Mouse (Mus musculus) intestine, embryonic 15.5 days (tissue): ENCODE results near the gene Hist1h3f. TPM values are rescaled to one million over a fixed set of nuclear protein-coding genes. Genes with fewer than 3 reads are reported as not detected.

Source experiments
- ATAC-seq: fragments of 200-750 bp; cut with Nextera tagmentation; 2 replicates; pipeline ENCODE4 v1.8.0; 2017; ENCODE audit warnings: moderate TSS enrichment, moderate library complexity
- H3K27ac ChIP-seq: fragments of 300-500 bp; sonication (generic); 2 replicates; pipeline ENCODE4 v1.5.1; 2015; ENCODE audit warnings: mild to moderate bottlenecking, inconsistent platforms
- H3K27me3 ChIP-seq: fragments of 300-500 bp; sonication (generic); replicated peaks from 2 replicates; pipeline ENCODE4 v1.6.1; 2015; ENCODE audit warnings: inconsistent platforms
- H3K36me3 ChIP-seq: fragments of 300-500 bp; sonication (generic); 2 replicates; pipeline ENCODE4 v1.6.1; 2015; ENCODE audit warnings: inconsistent platforms
- H3K4me1 ChIP-seq: fragments of 300-500 bp; sonication (generic); replicated peaks from 2 replicates; pipeline ENCODE4 v1.6.1; 2015; ENCODE audit warnings: inconsistent platforms
- H3K4me2 ChIP-seq: fragments of 300-500 bp; sonication (generic); replicated peaks from 2 replicates; pipeline ENCODE4 v1.6.1; 2015; ENCODE audit warnings: mild to moderate bottlenecking, inconsistent platforms
- H3K4me3 ChIP-seq: fragments of 300-500 bp; sonication (generic); replicated peaks from 2 replicates; pipeline ENCODE4 v1.5.1; 2015; ENCODE audit warnings: inconsistent platforms
- H3K9ac ChIP-seq: fragments of 300-500 bp; sonication (generic); 2 replicates; pipeline ENCODE4 v1.6.1; 2015; ENCODE audit warnings: inconsistent platforms
- H3K9me3 ChIP-seq: fragments of 300-500 bp; sonication (generic); 2 replicates; pipeline ENCODE4 v1.6.1; 2016; ENCODE audit warnings: inconsistent platforms
- WGBS: fragments of 180-500 bp; shearing (Covaris S2); methylation state at CpG from one replicate; pipeline ENCODE4 v1.1.7; 2015; 5-methylcytosine and 5-hydroxymethylcytosine counted together
- polyA plus RNA-seq: library from polyadenylated mRNA; unstranded; fragments of >200 nt; fragmentation: Nextera tagmentation; extraction: Ambion mirVana; gene quantifications from 2 replicates; pipeline ENCODE4 v1.2.1, GENCODE M21; 2015

Gene Hist1h3f
- 0.45 and 0.97 TPM in 2 replicates for polyA plus RNA-seq

- WGBS = under 1% methylated on average over 24 of the region's 45 CpGs
- no peaks in the 10 kb centered on the region for H3K9me3 ChIP-seq
Observed at GRCm38 (mm10) chr13:23543965-23544786, at the start of gene Hist1h3f. Gene Hist1h3f (plus strand): TSS chr13:23544052.

GRCm38 (mm10) chr13:23495526-23495925, 48.3 kb upstream of the Hist1h3f start:
- Histone ChIP-seq H3K4me2 (no peak overlapping the region), H3K27ac (no peak overlapping the region), H3K4me3 (no peak overlapping the region), H3K9ac (no peak overlapping the region), H3K4me1 (no peaks in the 10 kb centered on the region), H3K27me3 (no peaks in the 10 kb centered on the region), H3K9me3 (no peaks in the 10 kb centered on the region), H3K36me3 (no peaks in the 10 kb centered on the region)
- ATAC-seq = no peak
- WGBS = 80% methylated on average over 6 of the region's 6 CpGs

More at GRCm38 (mm10) chr13:23543965-23544786, at the start of gene Hist1h3f:
- Histone ChIP-seq H3K36me3 (no peaks in the 10 kb centered on the region), H3K4me1 (0 out of 2 replicates have a peak, but pooled peaks cover 2% of the 10 kb centered on the region), H3K4me3 (peak within 1 kb of the TSS; percentile 44), H3K4me2 (peak within 1 kb of the TSS; percentile 67), H3K9ac (peak within 1 kb of the TSS; percentile 55), H3K27me3 (no peaks in the 10 kb centered on the region), H3K27ac (peak within 1 kb of the TSS; percentile 90)
- peak; percentile 93 for ATAC-seq

- no peak overlapping the region for H3K9ac ChIP-seq
- H3K9me3 ChIP-seq = no peaks in the 10 kb centered on the region
- no peak overlapping the region for H3K27ac ChIP-seq
- no peaks in the 10 kb centered on the region for H3K4me1 ChIP-seq
- no peaks in the 10 kb centered on the region for H3K27me3 ChIP-seq
- peak overlapping the region; percentile 49 for H3K4me2 ChIP-seq
- ATAC-seq = peak; percentile 57
- H3K36me3 ChIP-seq = no peaks in the 10 kb centered on the region
- 0 out of 2 replicates have a peak overlapping the region, but pooled peaks have one; percentile 12 for H3K4me3 ChIP-seq
- 9% methylated on average over 19 of the region's 19 CpGs for WGBS
Observed at GRCm38 (mm10) chr13:23497656-23498321, 46.1 kb upstream of the Hist1h3f start.

- no peak for ATAC-seq
- Histone ChIP-seq H3K27me3 (no peaks in the 10 kb centered on the region), H3K27ac (no peak overlapping the region), H3K4me2 (peak overlapping the region; percentile 49), H3K36me3 (no peaks in the 10 kb centered on the region), H3K9me3 (no peaks in the 10 kb centered on the region), H3K4me3 (peak overlapping the region; percentile 14), H3K9ac (no peak overlapping the region), H3K4me1 (no peaks in the 10 kb centered on the region)
- WGBS = 8% methylated on average over 10 of the region's 10 CpGs
Observed at GRCm38 (mm10) chr13:23498653-23499052, 45.2 kb upstream of the Hist1h3f start.

- 30% methylated on average over 7 of the region's 7 CpGs for WGBS
- no peak overlapping the region for H3K4me2 ChIP-seq
- no peaks in the 10 kb centered on the region for H3K27me3 ChIP-seq
- no peak overlapping the region for H3K4me3 ChIP-seq
- no peak overlapping the region for H3K27ac ChIP-seq
- H3K9ac ChIP-seq = no peak overlapping the region
- peak; percentile 57; the same call in 1 of the 2 replicates for ATAC-seq
- no peaks in the 10 kb centered on the region for H3K36me3 ChIP-seq
- no peaks in the 10 kb centered on the region for H3K9me3 ChIP-seq
- H3K4me1 ChIP-seq = no peaks in the 10 kb centered on the region
Observed at GRCm38 (mm10) chr13:23499943-23500342, 43.9 kb upstream of the Hist1h3f start.

- H3K9ac ChIP-seq = no peak overlapping the region
- WGBS = 6% methylated on average over 17 of the region's 17 CpGs
- H3K4me3 ChIP-seq = no peak overlapping the region
- H3K27ac ChIP-seq = no peak overlapping the region
- peak; percentile 87 for ATAC-seq
- H3K4me2 ChIP-seq = 0 out of 2 replicates have a peak overlapping the region, but pooled peaks have one; percentile 18
- no peaks in the 10 kb centered on the region for H3K9me3 ChIP-seq
- H3K27me3 ChIP-seq = no peaks in the 10 kb centered on the region
- no peaks in the 10 kb centered on the region for H3K4me1 ChIP-seq
- no peaks in the 10 kb centered on the region for H3K36me3 ChIP-seq
Observed at GRCm38 (mm10) chr13:23500424-23501200, 43.2 kb upstream of the Hist1h3f start.

- 32% methylated on average over 5 of the region's 5 CpGs for whole genome bisulfite sequencing
- H3K9ac ChIP-seq = no peak overlapping the region
- no peaks in the 10 kb centered on the region for H3K36me3 ChIP-seq
- no peak overlapping the region for H3K4me3 ChIP-seq
- H3K4me1 ChIP-seq = peaks cover 1% of the 10 kb centered on the region; the same call in 1 of the 2 replicates
- H3K4me2 ChIP-seq = peak overlapping the region; percentile 39
- H3K27ac ChIP-seq = no peak overlapping the region
- no peak for ATAC-seq
- no peaks in the 10 kb centered on the region for H3K27me3 ChIP-seq
- H3K9me3 ChIP-seq = no peaks in the 10 kb centered on the region
Observed at GRCm38 (mm10) chr13:23501511-23501910, 42.3 kb upstream of the Hist1h3f start.

- Histone ChIP-seq H3K4me1 (peaks cover 4% of the 10 kb centered on the region; the same call in 1 of the 2 replicates), H3K27ac (no peak overlapping the region), H3K27me3 (no peaks in the 10 kb centered on the region), H3K9ac (no peak overlapping the region), H3K4me3 (no peak overlapping the region), H3K36me3 (no peaks in the 10 kb centered on the region), H3K9me3 (no peaks in the 10 kb centered on the region), H3K4me2 (peak overlapping the region; percentile 39; the same call in 1 of the 2 replicates)
- 38% methylated on average over 9 of the region's 9 CpGs for WGBS
- no peak for ATAC-seq
Observed at GRCm38 (mm10) chr13:23502031-23502567, 41.8 kb upstream of the Hist1h3f start.

- H3K4me2 ChIP-seq = no peak overlapping the region
- no peaks in the 10 kb centered on the region for H3K36me3 ChIP-seq
- H3K9me3 ChIP-seq = no peaks in the 10 kb centered on the region
- no peak overlapping the region for H3K9ac ChIP-seq
- H3K27ac ChIP-seq = no peak overlapping the region
- peaks cover 4% of the 10 kb centered on the region; the same call in 1 of the 2 replicates for H3K4me1 ChIP-seq
- ATAC-seq = no peak
- 64% methylated on average over 4 of the region's 4 CpGs for WGBS
- H3K27me3 ChIP-seq = no peaks in the 10 kb centered on the region
- no peak overlapping the region for H3K4me3 ChIP-seq
Observed at GRCm38 (mm10) chr13:23502916-23503315, 40.9 kb upstream of the Hist1h3f start.

GRCm38 (mm10) chr13:23503797-23504196, 40.1 kb upstream of the Hist1h3f start:
- no peak; the same call in 1 of the 2 replicates for ATAC-seq
- no peak overlapping the region for H3K27ac ChIP-seq
- H3K27me3 ChIP-seq = no peaks in the 10 kb centered on the region
- H3K9me3 ChIP-seq = no peaks in the 10 kb centered on the region
- 6% methylated on average over 9 of the region's 9 CpGs for WGBS
- H3K4me1 ChIP-seq = peaks cover 4% of the 10 kb centered on the region; the same call in 1 of the 2 replicates
- H3K4me2 ChIP-seq = 0 out of 2 replicates have a peak overlapping the region, but pooled peaks have one; percentile 17
- no peaks in the 10 kb centered on the region for H3K36me3 ChIP-seq
- no peak overlapping the region for H3K4me3 ChIP-seq
- no peak overlapping the region for H3K9ac ChIP-seq

- WGBS = 20% methylated on average over 14 of the region's 14 CpGs
- H3K9ac ChIP-seq = peak overlapping the region; percentile 34
- H3K27me3 ChIP-seq = no peaks in the 10 kb centered on the region
- no peaks in the 10 kb centered on the region for H3K36me3 ChIP-seq
- no peak for ATAC-seq
- peak overlapping the region; percentile 26 for H3K4me3 ChIP-seq
- H3K27ac ChIP-seq = no peak overlapping the region
- H3K9me3 ChIP-seq = no peaks in the 10 kb centered on the region
- peak overlapping the region; percentile 57 for H3K4me2 ChIP-seq
- H3K4me1 ChIP-seq = peaks cover 10% of the 10 kb centered on the region
Observed at GRCm38 (mm10) chr13:23505662-23506345, 38.0 kb upstream of the Hist1h3f start.
